Mouse (Mus musculus) megakaryocyte, embryonic 14.5 days (primary cell): ENCODE data around the gene Dkk3.
"Not testable (repeated sequence)": the region's sequence is repeated elsewhere in the genome, so short reads cannot be mapped to it uniquely, and the experiment has no call there.

Source experiments
- FLI1 ChIP-seq: IDR thresholded peaks from 2 replicates; pipeline ENCODE4 v1.6.1; 2012; ENCODE audit warnings: low read length, inconsistent platforms, mixed read lengths
- GATA1 ChIP-seq: IDR thresholded peaks from 3 replicates; pipeline ENCODE4 v1.6.1; 2012; ENCODE audit warnings: mixed read lengths, low read length, inconsistent platforms, borderline replicate concordance

GRCm38 (mm10) chr7:112165032-112165431, 6.2 kb upstream of the Dkk3 start:
- not testable (repeated sequence) for TF ChIP-seq GATA1, FLI1
